Mouse (Mus musculus): ENCODE measurements at regions not wholly inside any gene's neighbourhood (a gene's known extent, or its start where the extent isn't known, plus 50 kb on each side); places are given as distances from the start of the nearest gene placed in this dataset.
A peak's percentile ranks its signal among the peaks of the same experiment; 100 is the strongest.

GRCm38 (mm10) chr3:34550189-34550588 is 100.0 kb upstream of the Sox2 start:
- Histone ChIP-seq H3K4me2 (ENCODE audit: low read depth, low read length, poor library complexity, severe bottlenecking) (no peak overlapping the region), H3K36me3 (ENCODE audit: insufficient read depth, low read length) (no peaks in the 10 kb centered on the region), H3K9me3 (ENCODE audit: low read length) (no peaks in the 10 kb centered on the region), H3K27ac (ENCODE audit: low read depth, low read length) (no peak overlapping the region), H3K27me3 (ENCODE audit: insufficient read depth, low read length) (no peaks in the 10 kb centered on the region), H3K4me3 (ENCODE audit: low read depth, low read length) (no peak overlapping the region), H3K4me1 (ENCODE audit: insufficient read depth, low read length) (no peaks in the 10 kb centered on the region), H3K9ac (replicated peaks; ENCODE audit: low read length, poor library complexity, severe bottlenecking) (no peak overlapping the region)
- no peak for ATAC-seq (ENCODE audit: low FRiP score)
- TF ChIP-seq CTCF (IDR thresholded peaks at IDR 0.05) = no peak
- no peak for DNase-seq (ENCODE audit: low spot score)
- WGBS = 76% methylated on average over 12 of the region's 12 CpGs

- H3K4me1 ChIP-seq (ENCODE audit: insufficient read depth, low read length) = no peaks in the 10 kb centered on the region
- no peak for TF ChIP-seq CTCF (IDR thresholded peaks at IDR 0.05)
- no peak overlapping the region for H3K4me3 ChIP-seq (ENCODE audit: low read depth, low read length)
- peaks cover under 1% of the 10 kb centered on the region; the same call in 1 of the 2 replicates for H3K9me3 ChIP-seq (ENCODE audit: low read length)
- H3K4me2 ChIP-seq (ENCODE audit: low read depth, low read length, poor library complexity, severe bottlenecking) = no peak overlapping the region
- peak; percentile 62; the same call in 1 of the 2 replicates for ATAC-seq (ENCODE audit: low FRiP score)
- WGBS = 36% methylated on average over 3 of the region's 3 CpGs
- H3K36me3 ChIP-seq (ENCODE audit: insufficient read depth, low read length) = no peaks in the 10 kb centered on the region
- peak; percentile 49 for DNase-seq (ENCODE audit: low spot score)
- H3K27ac ChIP-seq (ENCODE audit: low read depth, low read length) = no peak overlapping the region
- no peak overlapping the region for H3K9ac ChIP-seq (replicated peaks; ENCODE audit: low read length, poor library complexity, severe bottlenecking)
- no peaks in the 10 kb centered on the region for H3K27me3 ChIP-seq (ENCODE audit: insufficient read depth, low read length)
These were observed 117.8 kb upstream of the Sox2 start for GRCm38 (mm10) chr3:34532451-34532850.

GRCm38 (mm10) chr3:34531836-34532235 is 118.4 kb upstream of the Sox2 start:
- Histone ChIP-seq H3K4me2 (ENCODE audit: low read depth, low read length, poor library complexity, severe bottlenecking) (no peak overlapping the region), H3K9ac (replicated peaks; ENCODE audit: low read length, poor library complexity, severe bottlenecking) (no peak overlapping the region), H3K4me1 (ENCODE audit: insufficient read depth, low read length) (no peaks in the 10 kb centered on the region), H3K9me3 (ENCODE audit: low read length) (peaks cover 3% of the 10 kb centered on the region; the same call in 1 of the 2 replicates), H3K4me3 (ENCODE audit: low read depth, low read length) (no peak overlapping the region), H3K27ac (ENCODE audit: low read depth, low read length) (no peak overlapping the region), H3K36me3 (ENCODE audit: insufficient read depth, low read length) (no peaks in the 10 kb centered on the region), H3K27me3 (ENCODE audit: insufficient read depth, low read length) (no peaks in the 10 kb centered on the region)
- ATAC-seq (ENCODE audit: low FRiP score) (0 out of 2 replicates have a peak, but pooled peaks have one; percentile 44), DNase-seq (ENCODE audit: low spot score) (peak; percentile 58)
- WGBS = 19% methylated on average over 7 of the region's 7 CpGs
- no peak for TF ChIP-seq CTCF (IDR thresholded peaks at IDR 0.05)

DNA sequence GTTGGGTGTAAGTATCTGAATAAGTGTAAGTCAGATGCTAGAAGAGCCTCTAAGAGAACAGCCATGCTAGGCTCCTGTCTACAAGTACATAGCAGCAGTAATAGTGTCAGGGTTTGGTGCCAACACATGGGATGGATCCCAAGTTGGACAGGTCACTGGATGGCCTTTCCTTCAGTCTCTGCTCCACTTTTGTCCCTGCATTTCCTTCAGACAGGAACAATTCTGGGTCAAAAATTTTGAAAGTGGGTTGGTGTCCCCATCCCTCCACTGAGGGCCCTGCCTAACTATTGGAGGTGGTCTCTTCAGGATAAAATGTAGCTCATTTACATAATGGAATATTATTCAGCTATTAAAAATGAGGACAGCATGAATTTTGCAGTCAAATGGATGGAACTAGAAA is 122.7 kb upstream of the Sox2 start:
- Histone ChIP-seq H3K4me2 (ENCODE audit: low read depth, low read length, poor library complexity, severe bottlenecking) (no peak overlapping the region), H3K27me3 (ENCODE audit: insufficient read depth, low read length) (no peaks in the 10 kb centered on the region), H3K9me3 (ENCODE audit: low read length) (peaks cover 13% of the 10 kb centered on the region; the same call in 1 of the 2 replicates), H3K4me1 (ENCODE audit: insufficient read depth, low read length) (no peaks in the 10 kb centered on the region), H3K9ac (replicated peaks; ENCODE audit: low read length, poor library complexity, severe bottlenecking) (no peak overlapping the region), H3K27ac (ENCODE audit: low read depth, low read length) (no peak overlapping the region), H3K4me3 (ENCODE audit: low read depth, low read length) (no peak overlapping the region), H3K36me3 (ENCODE audit: insufficient read depth, low read length) (no peaks in the 10 kb centered on the region)
- DNase-seq (ENCODE audit: low spot score) (no peak), ATAC-seq (ENCODE audit: low FRiP score) (no peak)
- no peak for TF ChIP-seq CTCF (IDR thresholded peaks at IDR 0.05)

DNA sequence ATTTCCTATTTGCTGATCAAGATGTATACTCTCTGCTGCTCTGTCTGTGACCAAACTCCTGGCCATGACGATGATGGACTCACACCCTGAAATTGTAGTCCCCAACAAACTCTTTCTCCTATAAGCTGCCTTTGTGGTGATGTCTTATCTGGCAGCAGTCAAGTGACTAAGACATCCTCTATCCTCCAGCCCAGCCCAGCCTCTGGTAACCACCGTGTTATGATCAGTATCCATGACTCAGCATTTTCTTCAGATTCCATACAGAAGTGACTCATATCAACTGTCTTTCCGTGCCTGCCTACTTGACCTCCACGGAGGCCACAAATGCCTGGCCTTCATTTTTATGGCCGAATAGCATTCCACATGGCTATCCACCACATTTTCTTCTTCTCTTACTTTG is 124.5 kb upstream of the Sox2 start:
- no peak overlapping the region for H3K4me2 ChIP-seq (ENCODE audit: low read depth, low read length, poor library complexity, severe bottlenecking)
- ATAC-seq (ENCODE audit: low FRiP score) = no peak
- whole genome bisulfite sequencing = 94% methylated on average over 5 of the region's 5 CpGs

DNA sequence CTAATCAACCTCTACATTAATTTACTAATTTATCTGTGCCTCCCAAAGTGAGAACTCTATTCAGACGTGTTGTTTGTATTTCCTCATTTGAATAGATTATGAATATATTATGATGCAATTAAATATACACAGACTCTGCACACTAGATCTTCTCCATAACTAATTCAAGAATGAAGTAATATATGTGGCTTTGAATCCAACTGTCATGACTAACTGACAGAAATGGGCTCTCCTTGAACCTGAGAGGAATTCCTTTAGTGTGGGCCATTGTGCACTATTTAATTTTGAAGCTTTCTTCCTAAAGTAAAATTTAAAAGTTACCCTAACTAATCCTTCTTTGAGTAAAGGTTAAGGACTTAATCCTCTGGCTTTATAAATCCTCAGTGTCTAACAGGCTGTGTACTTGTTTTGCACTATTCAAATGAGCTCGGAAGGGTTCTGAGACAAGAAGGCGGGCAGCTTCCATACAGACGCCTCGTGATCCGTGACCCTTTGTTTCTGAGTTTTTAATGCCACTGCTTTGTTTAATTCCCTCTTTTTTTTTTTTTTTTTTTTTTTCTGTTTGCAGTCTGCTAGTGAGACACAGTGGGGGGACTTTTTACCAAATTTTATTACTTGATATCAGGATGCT is 128.0 kb upstream of the Sox2 start:
- no peak for DNase-seq (ENCODE audit: low spot score)
- Histone ChIP-seq H3K36me3 (ENCODE audit: insufficient read depth, low read length) (no peaks in the 10 kb centered on the region), H3K27ac (ENCODE audit: low read depth, low read length) (no peak overlapping the region), H3K9ac (replicated peaks; ENCODE audit: low read length, poor library complexity, severe bottlenecking) (no peak overlapping the region), H3K4me2 (ENCODE audit: low read depth, low read length, poor library complexity, severe bottlenecking) (no peak overlapping the region), H3K9me3 (ENCODE audit: low read length) (peaks cover 10% of the 10 kb centered on the region; the same call in 1 of the 2 replicates), H3K4me3 (ENCODE audit: low read depth, low read length) (no peak overlapping the region), H3K27me3 (ENCODE audit: insufficient read depth, low read length) (no peaks in the 10 kb centered on the region), H3K4me1 (ENCODE audit: insufficient read depth, low read length) (no peaks in the 10 kb centered on the region)
- ATAC-seq (ENCODE audit: low FRiP score) = no peak
- TF ChIP-seq CTCF (IDR thresholded peaks at IDR 0.05) = no peak
- WGBS = 39% methylated on average over 6 of the region's 6 CpGs

More for the DNA sequence above, 124.5 kb upstream of the Sox2 start:
- no peak overlapping the region for H3K27ac ChIP-seq (ENCODE audit: low read depth, low read length)
- no peaks in the 10 kb centered on the region for H3K4me1 ChIP-seq (ENCODE audit: insufficient read depth, low read length)
- H3K36me3 ChIP-seq (ENCODE audit: insufficient read depth, low read length) = no peaks in the 10 kb centered on the region
- no peak for DNase-seq (ENCODE audit: low spot score)
- no peak for TF ChIP-seq CTCF (IDR thresholded peaks at IDR 0.05)
- no peaks in the 10 kb centered on the region for H3K27me3 ChIP-seq (ENCODE audit: insufficient read depth, low read length)
- H3K9ac ChIP-seq (replicated peaks; ENCODE audit: low read length, poor library complexity, severe bottlenecking) = no peak overlapping the region
- no peak overlapping the region for H3K4me3 ChIP-seq (ENCODE audit: low read depth, low read length)
- H3K9me3 ChIP-seq (ENCODE audit: low read length) = peaks cover 13% of the 10 kb centered on the region; the same call in 1 of the 2 replicates
